Mouse (Mus musculus): ENCODE measurements at regions not wholly inside any gene's neighbourhood (a gene's known extent, or its start where the extent isn't known, plus 50 kb on each side); places are given as distances from the start of the nearest gene placed in this dataset.
"Not testable (repeated sequence)": the region's sequence is repeated elsewhere in the genome, so short reads cannot be mapped to it uniquely, and the experiment has no call there.

- intact Hi-C loops (cut with DNase I), result no loop called here
- DNase-seq, result no peak
Measured at GRCm38 (mm10) chr6:107004406-107005120, 204.7 kb upstream of the Crbn start.

GRCm38 (mm10) chr6:107010785-107011184 is 210.9 kb upstream of the Crbn start:
- intact Hi-C loops (cut with DNase I), result no loop called here
- DNase-seq, result no peak

- intact Hi-C loops (cut with DNase I), result no loop called here
- DNase-seq, result no peak
Measured at GRCm38 (mm10) chr6:107012938-107013511, 213.1 kb upstream of the Crbn start.

- intact Hi-C loops (cut with DNase I), result no loop called here
Measured at GRCm38 (mm10) chr6:107019126-107019525, 219.2 kb upstream of the Crbn start.

GRCm38 (mm10) chr6:107045177-107045576 is 245.3 kb upstream of the Crbn start:
- intact Hi-C loops (cut with DNase I), result no loop called here
- no peak for DNase-seq

More at GRCm38 (mm10) chr6:107019126-107019525, 219.2 kb upstream of the Crbn start:
- no peak for DNase-seq

GRCm38 (mm10) chr6:107051604-107052003 is 251.7 kb upstream of the Crbn start:
- intact Hi-C loops (cut with DNase I), result no loop called here
- DNase-seq, result no peak

GRCm38 (mm10) chr6:107052180-107052579 is 252.3 kb upstream of the Crbn start:
- intact Hi-C loops (cut with DNase I), result no loop called here
- DNase-seq, result no peak

GRCm38 (mm10) chr6:107059001-107059765 is 259.3 kb upstream of the Crbn start:
- DNase-seq, result no peak
- intact Hi-C loops (cut with DNase I), result no loop called here

GRCm38 (mm10) chr6:107062886-107063565 is 263.1 kb upstream of the Crbn start:
- no peak for DNase-seq
- intact Hi-C loops (cut with DNase I), result no loop called here

- intact Hi-C loops (cut with DNase I), result no loop called here
- no peak for DNase-seq
Measured at GRCm38 (mm10) chr6:107070441-107070840, 270.6 kb upstream of the Crbn start.

- DNase-seq, result no peak
- intact Hi-C loops (cut with DNase I), result no loop called here
Measured at GRCm38 (mm10) chr6:107092600-107092999, 292.7 kb upstream of the Crbn start.

GRCm38 (mm10) chr6:107128716-107129115 is 328.8 kb upstream of the Crbn start:
- intact Hi-C loops (cut with DNase I), result no loop called here
- DNase-seq, result no peak

- DNase-seq, result no peak
- intact Hi-C loops (cut with DNase I), result no loop called here
Measured at GRCm38 (mm10) chr6:107167736-107168491, 361.7 kb upstream of the Lrrn1 start.

- DNase-seq, result no peak
- intact Hi-C loops (cut with DNase I), result no loop called here
Measured at GRCm38 (mm10) chr6:107218309-107218708, 311.3 kb upstream of the Lrrn1 start.

GRCm38 (mm10) chr6:107218721-107219120 is 310.8 kb upstream of the Lrrn1 start:
- intact Hi-C loops (cut with DNase I), result no loop called here
- no peak for DNase-seq

GRCm38 (mm10) chr6:107222602-107223001 is 307.0 kb upstream of the Lrrn1 start:
- no peak for DNase-seq
- intact Hi-C loops (cut with DNase I), result no loop called here

- DNase-seq; intact Hi-C loops (cut with DNase I): not testable (repeated sequence)
Measured at GRCm38 (mm10) chr6:107229843-107230242, 299.7 kb upstream of the Lrrn1 start.

GRCm38 (mm10) chr6:107237692-107238091 is 291.9 kb upstream of the Lrrn1 start:
- intact Hi-C loops (cut with DNase I), result no loop called here
- DNase-seq, result no peak

- intact Hi-C loops (cut with DNase I), result no loop called here
- DNase-seq, result no peak
Measured at GRCm38 (mm10) chr6:107243981-107244380, 285.6 kb upstream of the Lrrn1 start.

GRCm38 (mm10) chr6:107280348-107280747 is 249.2 kb upstream of the Lrrn1 start:
- intact Hi-C loops (cut with DNase I), result no loop called here
- DNase-seq, result no peak

- no peak for DNase-seq
- intact Hi-C loops (cut with DNase I), result no loop called here
Measured at GRCm38 (mm10) chr6:107290850-107291249, 238.7 kb upstream of the Lrrn1 start.
